Mouse (Mus musculus): ENCODE measurements around the gene 1700102P08Rik.

DNA sequence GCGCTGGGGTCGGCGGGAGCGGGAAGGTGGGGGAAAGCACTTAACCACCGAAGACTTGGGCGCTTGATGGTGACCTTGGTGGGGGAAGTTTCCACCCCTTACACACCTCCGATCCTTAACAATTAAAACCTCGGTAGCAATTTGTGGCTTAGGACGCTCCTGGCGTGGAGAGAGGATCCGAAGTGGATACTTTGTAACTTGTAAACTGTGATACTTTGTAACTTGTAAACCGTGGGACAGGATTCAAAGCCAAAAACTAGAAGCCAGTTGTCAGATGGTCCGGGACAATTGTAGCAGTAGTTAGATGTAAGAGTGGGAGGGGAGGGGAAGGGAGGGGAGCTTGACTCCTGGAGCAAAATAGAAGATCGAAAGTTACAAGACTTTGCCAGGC, 44.3 kb upstream of the 1700102P08Rik start:
- TF ChIP-seq CTCF (IDR thresholded peaks at IDR 0.05; ENCODE audit: insufficient read depth, low read length) (no peak), POLR2A (IDR thresholded peaks at IDR 0.05; ENCODE audit: borderline replicate concordance, extremely low read depth, low read depth, low read length) (no peak)

Measured in lung, adult 2 months (tissue).